Mouse (Mus musculus) kidney, adult 18-20 months (tissue): Measurements from ENCODE around the gene Bmper.

Source experiments
- DNase-seq: peaks from one replicate; pipeline ENCODE4 v3.0.0; 2021

Gene Bmper

DNA sequence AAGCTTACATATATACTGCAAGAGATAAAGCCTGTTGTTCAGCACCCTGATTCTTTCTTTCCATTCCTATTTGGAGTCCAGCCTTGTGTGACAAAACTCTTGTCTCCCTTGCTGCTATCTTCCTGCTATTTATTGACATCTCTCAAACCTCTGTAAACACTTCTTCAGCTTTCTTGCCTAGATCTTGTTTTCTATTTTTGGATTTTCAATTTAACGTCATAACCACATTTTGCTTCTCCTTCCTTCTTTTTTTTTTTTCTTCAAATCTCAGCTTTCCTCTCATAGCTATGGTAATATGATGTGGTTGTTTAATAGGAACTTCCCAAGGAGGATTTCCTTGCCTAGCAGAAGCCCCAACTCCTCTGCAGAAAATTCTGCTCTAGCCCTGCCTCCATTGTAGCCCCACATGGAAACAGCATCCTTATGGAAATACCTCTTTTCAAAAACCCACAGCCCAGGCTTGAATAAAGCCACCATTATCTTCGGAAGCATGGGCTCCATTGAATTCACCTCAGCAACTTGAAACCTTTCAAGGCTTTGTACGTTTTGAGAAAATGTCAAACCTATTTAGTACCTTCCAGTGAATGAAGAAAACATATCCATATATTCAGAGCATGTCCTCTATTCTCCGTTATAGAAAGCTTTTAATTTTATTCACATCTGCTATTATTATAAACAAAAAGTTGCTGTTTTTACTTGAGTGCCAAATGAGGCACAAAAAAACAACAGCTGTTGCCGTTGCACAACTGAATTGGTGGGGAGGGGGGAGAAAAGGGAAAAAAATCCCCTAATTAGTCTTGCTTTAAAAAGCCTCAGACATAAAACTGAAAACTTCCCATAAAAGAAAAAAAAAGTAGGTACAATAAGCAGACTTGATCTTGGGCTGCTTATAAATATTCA lies 155.2 kb downstream of the Bmper start:
- no peak for DNase-seq

DNA sequence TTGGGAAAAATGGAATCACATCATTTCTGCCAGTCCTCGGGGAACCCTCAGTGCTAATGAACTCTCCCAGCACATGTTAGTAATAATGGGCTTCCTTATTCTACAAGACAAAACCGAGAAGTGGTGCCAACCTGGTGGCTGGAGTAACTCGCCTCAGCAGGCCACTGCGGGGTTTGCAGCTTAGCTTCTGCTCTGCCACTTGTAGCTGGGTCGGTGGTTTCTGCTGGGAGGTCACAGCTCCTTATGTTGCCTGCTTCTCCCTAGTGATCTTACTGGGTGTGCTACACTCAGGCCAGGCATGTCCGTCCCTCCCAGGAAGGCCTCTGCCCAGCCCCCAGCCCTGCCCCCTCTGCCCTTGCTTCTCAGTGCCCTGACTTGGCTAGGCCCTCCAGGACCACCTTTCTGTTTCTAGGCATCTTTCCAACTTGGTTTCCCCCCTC lies 155.9 kb downstream of the Bmper start:
- no peak for DNase-seq

DNA sequence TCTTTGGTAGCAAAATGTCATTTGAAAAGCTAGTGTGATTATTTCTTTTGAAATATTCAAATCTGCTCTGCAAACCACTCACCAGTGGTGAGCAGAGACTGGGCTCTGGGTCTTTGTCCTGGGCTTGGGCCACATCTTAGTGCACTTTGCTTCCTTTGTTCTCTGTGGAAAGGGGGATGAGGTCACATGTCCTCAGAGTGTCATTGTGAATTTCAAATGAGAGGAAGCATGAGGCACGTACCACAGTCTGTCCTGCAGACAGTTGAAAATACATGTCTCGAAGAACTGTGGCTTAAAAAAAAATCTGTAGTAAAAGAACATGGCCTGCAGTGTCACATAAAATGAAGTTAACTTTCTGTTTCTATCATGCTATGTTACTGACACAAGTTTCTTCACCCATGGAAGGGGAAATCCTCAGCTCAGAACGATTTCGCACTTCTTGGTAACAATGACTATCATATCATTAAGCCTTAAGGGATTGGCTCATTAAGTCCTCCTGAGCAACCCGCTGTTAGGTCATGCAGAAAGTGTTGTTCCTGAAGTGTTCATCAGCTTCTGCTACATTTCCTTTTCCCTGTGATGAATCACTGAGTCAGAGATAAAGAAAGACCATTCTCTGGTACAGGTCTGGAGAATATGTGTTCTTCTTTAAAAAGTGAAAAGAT lies 157.4 kb downstream of the Bmper start:
- DNase-seq, result no peak

DNA sequence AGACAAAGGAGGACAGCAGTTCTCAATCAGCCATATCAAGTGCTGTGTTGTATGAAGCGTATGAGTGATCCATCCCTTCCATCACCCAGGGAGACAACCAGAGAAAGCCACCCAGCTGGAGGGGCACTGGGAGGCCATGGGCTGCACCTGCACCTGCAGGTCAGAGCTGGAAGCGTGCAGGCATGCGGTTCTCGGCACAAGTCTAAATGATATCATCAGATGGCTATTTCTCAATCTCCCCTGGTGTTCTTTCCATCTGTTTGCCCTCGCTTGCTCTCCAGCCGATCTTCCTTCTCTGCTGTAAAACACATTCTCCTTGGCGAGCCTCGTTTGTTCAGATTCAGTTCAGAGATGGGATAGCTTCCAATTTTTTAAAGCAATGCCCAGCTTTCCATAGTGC lies 160.4 kb downstream of the Bmper start:
- DNase-seq, result no peak

DNA sequence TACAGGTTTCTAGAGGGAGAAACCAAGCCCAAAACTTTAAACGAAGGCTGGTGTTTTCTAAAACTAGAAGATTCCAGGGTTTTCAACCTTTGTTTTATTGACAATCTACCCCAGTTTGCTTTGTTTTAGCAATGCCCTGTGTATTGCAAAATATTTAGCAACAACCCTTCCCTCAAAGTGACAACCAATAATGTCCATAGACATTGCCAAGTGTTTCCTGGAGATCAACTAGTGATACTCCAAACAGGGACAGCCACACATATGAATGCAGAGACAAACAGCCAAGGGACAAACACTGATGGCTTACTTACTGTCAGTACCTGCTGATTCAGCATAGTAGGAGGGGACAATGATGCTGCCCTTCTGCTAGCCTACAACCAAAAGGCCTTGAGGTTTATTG lies 161.0 kb downstream of the Bmper start:
- DNase-seq, result no peak

DNA sequence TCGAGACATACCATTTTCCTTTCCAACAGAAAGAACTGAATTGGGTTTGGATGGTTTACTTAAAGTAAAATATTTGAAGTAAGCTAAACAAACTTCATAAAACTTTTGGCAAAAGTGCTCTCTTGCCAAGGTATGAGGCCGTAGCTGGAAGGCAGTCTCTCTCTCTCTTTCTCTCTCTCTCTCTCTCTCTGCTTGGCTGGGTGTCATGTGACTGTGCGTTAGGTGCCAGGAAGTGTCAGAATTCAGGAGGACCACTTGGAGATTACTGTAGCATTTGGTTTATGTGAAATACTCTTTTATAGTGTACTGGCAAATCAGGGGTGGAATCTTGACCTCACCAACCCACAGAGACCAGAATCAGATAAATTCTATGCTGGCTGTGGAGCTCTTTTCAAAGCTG lies 162.0 kb downstream of the Bmper start:
- DNase-seq, result no peak

DNA sequence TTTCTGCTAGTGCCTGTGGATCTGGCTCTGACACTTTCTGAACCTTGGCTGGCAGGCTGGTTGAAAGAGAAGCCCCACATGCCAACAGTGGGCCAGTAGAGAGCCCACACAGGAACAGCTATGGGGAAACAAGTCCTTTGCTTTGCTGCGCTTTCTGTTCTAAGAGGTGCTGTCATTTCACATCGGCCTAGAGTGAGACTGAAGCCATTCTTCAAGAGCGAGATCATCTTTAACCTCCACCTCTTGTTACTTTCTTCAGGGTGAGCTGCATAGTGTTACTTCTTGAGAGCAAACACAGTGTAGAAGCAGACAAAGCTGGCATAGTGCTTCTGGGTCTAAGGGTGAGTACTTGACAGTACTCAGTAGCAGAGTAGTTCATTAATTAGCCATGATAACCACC lies 163.3 kb downstream of the Bmper start:
- no peak for DNase-seq

DNA sequence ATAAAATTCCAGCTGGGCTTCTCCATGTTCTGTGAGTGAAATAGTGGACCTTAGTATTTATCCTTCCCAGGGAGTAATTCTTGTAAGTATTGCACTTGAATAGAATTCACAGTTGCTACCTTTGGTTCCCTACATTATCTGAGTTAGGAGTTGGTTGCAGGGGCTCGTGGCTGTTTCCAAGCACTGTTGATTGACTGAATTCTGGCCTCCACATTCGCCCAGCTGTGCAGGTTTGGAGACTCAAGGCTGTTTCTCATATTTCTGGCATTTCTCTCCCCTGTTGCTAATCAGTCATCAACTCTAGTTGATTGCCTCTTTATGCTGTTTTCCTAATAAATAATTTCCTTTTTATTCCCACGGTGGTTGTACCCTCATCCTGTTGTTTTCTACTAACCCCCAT lies 167.2 kb downstream of the Bmper start:
- DNase-seq, result no peak

DNA sequence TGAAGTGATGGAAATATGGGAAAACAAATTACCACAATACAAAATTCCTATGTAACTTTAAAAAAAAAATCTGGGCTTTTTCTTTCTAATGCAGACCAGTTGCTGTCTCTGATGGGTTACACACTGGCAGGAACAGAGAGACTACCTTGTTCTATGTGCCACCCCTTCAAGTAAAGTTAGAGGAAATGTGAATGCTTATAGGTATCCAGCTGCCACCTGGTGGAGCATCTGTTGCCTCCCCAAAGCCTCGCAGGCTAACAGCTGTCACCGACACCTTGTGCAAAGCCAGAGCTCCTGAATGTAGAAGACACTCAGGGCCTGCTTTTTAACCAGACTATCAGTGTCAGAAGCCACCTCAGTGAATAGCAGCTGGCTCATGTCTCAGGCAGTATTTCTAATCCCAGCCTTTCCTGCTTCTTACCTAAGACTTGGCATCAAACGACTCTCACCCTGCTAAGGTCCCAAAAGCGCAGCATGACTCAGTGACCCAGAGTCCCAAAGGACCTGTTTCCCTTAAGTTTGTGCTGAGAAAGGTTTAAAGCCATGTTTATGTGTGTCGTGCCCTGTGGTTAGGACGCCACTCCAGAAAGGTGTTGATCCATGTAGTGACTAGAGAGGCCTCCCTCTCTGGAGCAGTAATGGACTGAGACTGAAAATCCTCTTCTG lies 171.9 kb downstream of the Bmper start:
- no peak for DNase-seq

DNA sequence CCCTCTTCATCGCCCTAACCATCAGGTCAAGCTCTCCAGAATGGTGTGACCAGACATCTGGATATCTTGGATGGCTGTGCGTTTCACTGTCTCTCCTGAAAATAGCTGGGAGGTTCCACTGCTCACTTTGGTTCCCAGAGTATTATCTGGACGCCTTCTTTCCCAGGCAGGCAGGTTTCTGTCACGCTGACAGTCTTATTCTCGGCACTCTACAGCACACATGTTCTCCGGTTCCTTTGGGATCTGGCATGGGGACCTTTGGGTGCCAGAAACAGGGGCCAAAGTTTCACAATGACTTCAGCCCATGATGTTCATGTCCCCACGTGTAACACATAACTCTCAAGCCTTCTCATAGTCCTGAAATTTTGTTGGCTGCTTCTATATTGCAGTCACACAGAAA lies 173.3 kb downstream of the Bmper start:
- DNase-seq, result no peak

DNA sequence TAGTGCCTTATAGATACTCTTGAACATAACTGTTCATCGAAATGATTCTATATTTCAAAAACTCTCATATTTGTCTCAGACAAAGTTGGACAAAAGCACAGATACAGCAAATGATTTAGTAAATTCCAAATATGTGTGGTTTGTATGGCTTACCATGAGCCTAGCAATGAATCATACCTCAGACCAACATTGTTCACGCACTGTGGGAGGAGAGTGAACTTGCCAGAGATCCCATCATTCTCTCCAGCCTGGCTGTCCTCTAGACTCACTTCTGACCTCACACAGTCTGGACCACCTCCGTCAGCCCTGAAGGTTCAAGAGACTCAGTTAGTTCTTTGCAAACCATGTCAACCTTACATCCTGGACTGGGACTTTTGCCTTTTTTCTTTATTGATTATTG lies 175.0 kb downstream of the Bmper start:
- DNase-seq, result no peak

DNA sequence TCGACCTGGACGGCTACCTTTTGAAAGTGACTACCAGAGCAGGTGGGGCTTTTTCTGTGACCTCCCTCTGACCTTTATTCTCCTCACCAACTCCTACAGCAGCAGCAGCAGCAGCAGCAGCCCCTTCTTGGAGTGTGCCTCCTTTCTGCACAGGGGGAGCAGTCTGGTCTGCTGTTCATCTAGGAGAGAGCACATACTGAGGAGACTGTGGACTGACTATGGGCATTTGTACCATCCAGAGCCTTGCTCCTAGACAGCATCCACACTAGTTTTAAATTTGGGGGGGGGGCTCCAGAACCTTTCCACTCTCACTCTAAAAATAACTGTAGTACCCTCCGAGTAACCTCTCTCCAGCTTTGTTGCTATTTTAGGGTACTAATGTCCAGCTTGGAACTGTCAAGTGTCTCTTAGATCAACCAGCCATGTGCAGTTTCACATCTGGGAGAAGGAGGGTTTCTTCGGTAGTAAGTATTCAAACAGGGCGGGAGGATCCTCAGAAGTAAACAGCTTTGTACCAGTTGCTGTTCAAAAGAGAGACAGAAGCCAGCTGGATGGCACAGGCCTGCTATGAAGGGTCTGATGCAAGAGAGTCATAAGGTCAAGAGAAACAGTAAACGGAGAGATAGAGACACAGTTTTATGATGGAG lies 176.9 kb downstream of the Bmper start:
- DNase-seq, result no peak

DNA sequence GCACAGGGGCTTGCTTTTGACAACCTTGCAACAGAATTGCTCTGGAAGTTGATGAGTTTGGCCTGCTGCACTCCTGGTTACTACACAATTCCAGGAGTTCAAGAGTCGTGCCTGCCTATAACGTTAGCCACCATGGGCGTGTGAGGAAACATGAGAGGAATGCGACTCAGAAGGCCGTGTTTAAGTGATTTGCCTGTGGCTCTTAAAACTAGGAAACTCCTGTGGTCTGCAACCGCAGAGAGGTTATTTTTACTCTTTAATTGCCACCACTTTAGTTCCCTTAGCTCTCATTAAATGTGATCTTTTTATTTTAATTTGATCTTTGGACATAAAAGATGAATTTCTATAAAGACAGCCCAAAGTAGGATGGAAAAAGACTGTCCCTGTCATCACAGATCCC lies 184.5 kb downstream of the Bmper start:
- no peak for DNase-seq

DNA sequence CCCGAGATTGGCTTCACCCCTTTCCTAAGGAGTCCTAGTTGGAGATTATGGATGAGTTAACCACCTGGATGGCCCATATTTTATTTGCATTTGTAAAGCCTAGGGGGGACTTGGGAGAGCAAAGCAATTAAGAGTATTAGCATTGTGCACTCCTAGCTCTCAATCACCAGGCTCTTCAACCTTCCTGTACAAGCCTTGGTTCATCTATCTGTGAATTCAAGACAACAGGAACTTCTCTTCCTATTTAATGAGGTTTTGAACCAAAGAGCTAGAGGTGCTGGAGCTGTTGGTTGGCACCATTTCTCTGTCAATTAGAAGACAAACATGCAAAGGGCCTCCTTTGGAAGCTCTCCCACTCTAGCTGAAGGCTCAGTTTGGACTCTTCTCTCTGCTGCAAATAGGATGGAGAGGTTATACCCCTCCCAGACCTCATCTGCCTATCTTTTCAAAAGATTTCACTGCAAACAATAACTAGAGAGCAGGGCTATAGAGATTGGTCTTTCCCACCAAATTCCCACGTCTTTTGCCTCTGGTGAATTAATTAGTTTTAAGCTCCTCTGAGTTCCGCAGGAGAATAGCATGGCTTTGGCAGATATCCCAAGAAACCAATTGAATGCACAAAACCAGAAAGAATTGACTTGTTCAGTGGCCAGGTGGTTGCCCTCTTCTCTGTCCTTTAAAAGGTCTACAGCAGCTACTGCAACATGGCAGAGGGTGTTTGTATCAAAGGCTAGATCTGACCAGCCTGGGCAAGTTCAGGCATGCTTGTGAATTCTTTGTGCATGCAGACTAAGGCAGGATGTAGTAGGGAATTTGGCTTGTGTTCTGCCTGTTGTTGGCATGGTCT lies 185.3 kb downstream of the Bmper start:
- no peak for DNase-seq

DNA sequence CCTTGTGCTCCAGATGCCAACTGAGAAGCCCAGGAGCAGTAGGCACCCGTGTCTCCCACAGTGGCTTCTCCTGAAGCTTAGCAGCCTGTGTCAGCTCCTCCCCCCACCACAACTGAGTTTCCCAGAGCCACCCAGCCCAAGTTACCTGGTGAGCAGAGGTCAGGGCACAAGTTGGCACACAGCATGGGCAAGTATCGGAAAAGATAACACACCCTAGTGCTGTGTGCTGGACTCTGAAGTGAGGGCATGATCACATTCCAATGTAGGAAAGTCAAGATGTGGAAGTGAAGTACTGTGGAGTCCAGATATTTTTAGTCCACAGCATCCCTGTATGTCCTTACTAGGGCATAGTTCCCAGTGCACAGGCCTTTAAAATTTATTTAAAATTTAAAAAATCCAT lies 187.7 kb downstream of the Bmper start:
- DNase-seq, result no peak

DNA sequence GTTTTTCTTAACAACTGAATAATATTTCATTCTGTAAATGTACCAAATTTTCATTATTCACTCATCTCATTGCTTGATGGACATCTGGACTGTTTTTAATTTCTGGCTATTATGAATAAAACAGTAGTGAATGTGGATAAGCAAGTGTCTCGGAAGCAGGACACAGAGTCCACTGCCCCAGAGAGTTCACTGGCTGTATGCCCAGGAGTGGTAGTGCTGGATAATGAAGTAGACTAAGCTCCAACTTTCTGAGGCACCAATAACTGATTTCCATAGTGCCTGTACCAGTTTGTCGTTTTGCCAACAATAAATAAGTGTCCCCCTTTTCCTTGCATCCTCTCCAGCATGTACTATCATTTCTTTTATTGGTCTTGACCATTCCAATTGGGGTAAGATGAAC lies 190.1 kb downstream of the Bmper start:
- peak; percentile 13 for DNase-seq

DNA sequence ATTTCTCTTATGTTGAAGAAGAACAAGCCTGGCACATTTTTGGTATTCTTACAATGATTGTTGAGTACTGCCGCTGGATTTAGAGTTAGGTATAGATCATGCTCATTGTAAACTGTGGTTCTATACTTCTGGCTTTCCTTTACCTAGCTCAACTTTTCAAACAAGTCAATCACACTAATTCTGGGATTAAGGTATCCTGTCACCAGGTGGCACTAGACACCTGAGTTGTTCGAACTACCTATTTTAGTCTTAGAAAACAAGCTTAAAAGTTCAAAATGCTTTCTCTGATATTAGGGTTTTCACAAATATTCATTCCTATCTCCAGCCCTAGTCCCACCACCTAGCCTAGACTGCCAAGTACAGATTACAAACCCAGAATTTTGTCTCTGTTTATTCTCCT lies 196.2 kb downstream of the Bmper start:
- DNase-seq, result no peak

DNA sequence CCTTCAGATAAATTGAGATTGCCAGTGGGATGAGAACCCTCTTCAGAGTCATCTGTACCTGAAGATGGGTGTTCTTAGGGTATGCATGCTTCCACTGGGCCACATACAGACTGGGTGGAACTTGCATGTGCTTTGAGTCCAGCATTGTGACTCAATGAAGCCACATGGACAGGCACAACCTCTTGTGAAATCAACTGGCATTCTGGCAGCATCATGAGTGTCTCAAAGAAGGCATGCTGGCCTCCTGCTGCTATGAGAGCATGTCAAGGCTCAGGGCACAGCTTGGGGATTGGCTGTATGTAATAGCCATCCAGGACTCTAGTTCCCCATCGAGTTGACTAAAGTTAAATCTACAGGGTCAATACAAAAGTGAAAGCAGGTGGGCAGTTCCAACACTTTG lies 200.9 kb downstream of the Bmper start:
- DNase-seq, result no peak

DNA sequence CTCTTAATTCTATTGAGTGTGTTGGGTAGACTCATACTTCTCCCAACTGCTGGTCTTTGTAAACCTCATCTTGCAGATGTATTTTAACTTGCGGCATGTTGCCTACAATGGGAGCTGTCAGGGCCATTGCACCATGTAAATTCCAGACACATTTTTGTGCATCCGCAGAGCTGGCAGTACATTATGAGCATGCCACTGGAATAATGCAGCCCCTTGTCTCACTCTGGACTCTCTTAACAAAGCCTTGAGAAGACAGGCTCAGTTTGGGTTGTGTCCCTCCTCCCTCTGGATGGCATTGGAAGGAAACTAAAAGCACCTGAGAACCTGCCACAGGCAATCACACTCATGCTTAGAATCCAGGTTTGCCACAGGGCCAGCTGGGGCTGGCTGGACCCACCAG lies 209.8 kb downstream of the Bmper start:
- DNase-seq, result no peak

DNA sequence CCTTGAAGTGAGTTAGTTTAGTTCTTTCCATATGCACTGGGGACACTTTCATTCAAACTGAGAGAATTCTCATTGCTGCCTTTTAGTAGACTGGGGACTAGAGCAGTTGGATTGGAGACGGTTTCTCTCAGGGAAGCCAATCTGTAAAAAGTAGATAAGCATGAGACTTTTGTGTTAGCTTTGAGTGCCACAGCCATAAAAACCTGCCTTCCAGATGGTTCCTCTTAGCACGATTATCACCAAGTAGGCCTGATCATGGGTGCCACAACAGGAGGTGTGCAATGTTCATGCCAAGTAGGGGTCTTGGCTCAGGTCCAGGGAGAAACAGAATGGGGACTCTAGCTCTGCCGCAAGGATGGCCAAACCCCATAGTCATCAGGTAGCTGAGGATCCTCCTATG lies 210.4 kb downstream of the Bmper start:
- no peak for DNase-seq

DNA sequence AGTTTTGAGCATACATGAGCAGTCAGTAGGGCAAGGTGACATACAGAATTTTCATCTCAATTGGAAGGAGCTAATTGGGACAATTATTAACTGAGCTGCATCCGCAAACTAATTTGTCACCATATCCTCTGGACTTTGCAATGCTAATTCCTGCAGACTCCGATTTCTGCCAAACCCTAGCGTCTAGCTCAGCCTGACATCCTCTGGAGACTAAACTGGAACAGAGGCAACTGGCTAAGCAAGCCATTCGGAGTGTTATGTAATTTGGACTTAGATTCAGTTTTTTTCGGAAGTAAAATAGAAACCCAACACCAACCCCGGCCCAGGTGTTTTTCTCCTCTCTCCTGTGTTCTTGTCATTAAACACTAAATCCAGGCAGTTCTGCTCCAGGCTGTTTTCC lies 213.9 kb downstream of the Bmper start:
- peak; percentile 21 for DNase-seq

DNA sequence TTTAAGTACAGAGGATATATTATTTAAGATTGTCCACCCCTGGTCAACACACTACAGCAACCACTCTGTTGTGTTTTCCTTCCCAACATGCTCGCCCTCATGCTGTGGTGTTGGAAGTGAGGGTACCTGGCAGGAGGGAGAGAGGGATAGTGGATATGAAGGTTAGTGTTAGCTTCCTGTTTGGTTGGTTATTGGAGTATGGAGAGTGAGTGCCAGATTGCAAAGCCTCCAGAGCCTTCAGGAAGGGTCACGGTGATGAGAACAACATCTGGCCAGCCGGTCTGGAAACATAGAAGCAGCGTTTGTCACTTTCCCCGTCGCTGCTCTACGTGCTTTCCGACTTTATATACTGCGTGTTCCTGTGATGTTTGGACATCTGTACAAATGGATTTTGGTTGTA lies 215.8 kb downstream of the Bmper start:
- DNase-seq, result no peak

DNA sequence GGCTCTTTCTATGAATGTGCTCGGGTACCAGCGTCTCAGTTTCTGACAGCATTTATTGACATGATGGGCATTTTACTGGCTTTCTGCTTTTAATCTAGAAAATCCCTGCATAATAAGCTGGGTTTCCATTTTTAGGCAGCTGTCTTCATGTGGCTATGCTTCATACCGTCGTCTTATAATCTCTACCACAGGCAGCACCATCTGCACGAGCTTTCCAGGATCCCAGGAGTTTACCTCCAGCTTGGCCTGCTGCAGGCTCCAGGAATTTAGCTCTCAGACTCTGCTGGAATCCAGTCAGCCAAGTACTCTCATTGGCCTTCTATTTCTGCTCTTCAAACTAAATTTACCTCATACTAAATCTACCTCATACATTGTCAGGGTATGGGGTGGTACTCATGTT lies 219.3 kb downstream of the Bmper start:
- no peak for DNase-seq
